Mouse (Mus musculus) C2C12 (cell line): ENCODE data around the gene Ppp1r37.

Experiments used
- CEBPB ChIP-seq: IDR thresholded peaks from one replicate; pipeline ENCODE4 v1.6.1; 2011; ENCODE audit warnings: low read depth, mild to moderate bottlenecking, control low read depth, moderate library complexity
- CTCF ChIP-seq: IDR thresholded peaks from one replicate; pipeline ENCODE4 v1.5.1; 2011; ENCODE audit not compliant: control insufficient read depth, insufficient read depth, insufficient read length
- MAX ChIP-seq: IDR thresholded peaks from one replicate; pipeline ENCODE4 v1.6.1; 2011; ENCODE audit warnings: mild to moderate bottlenecking, control low read depth
- MYOG ChIP-seq: IDR thresholded peaks from one replicate; pipeline ENCODE4 v1.6.1; 2011; ENCODE audit not compliant: control insufficient read depth, insufficient read length; ENCODE audit errors: extremely low read depth
- USF1 ChIP-seq: IDR thresholded peaks from one replicate; pipeline ENCODE4 v1.6.1; 2011; ENCODE audit warnings: low read depth, mild to moderate bottlenecking, control low read depth, moderate library complexity

- TF ChIP-seq MAX, result no peak
- no peak for TF ChIP-seq CTCF
- TF ChIP-seq USF1, result no peak
- TF ChIP-seq CEBPB, result no peak
- no peak for TF ChIP-seq MYOG
Observed at GRCm38 (mm10) chr7:19543584-19543983, 19.3 kb downstream of the Ppp1r37 start.
